Mouse (Mus musculus) heart, adult 18-20 months (tissue): ENCODE measurements around the gene Alg12. TPM values are rescaled to one million over a fixed set of nuclear protein-coding genes. Genes with fewer than 3 reads are reported as not detected.

Experiments used
- DNase-seq, 2 experiments: peaks; one replicate each; pipeline ENCODE4 v3.0.0; 2021 to 2022; ENCODE audit warnings: mixed read lengths in 1 of 2
- long read RNA-seq, 2 experiments: library from polyadenylated mRNA; stranded (forward); transcript quantifications; one replicate each; pipeline ENCODE4 v2.0.0; 2021
- total RNA-seq, 2 experiments: library from RNA; stranded (reverse); gene quantifications; 2 replicates each; pipeline ENCODE4 v1.2.3; 2021

Alg12 gene
- total RNA-seq, result 1 to 10 TPM; 8.3 to 8.8 TPM
- long read RNA-seq, experiment 1, partial matches to known transcripts, result 0 of 4 reads
- long read RNA-seq, experiment 1, other reads (novel, unspliced or antisense), result 0 of 4 reads
- long read RNA-seq, experiment 2, partial matches to known transcripts, result 0 of 3 reads
- long read RNA-seq, experiment 2, other reads (novel, unspliced or antisense), result 1 of 3 reads

DNA sequence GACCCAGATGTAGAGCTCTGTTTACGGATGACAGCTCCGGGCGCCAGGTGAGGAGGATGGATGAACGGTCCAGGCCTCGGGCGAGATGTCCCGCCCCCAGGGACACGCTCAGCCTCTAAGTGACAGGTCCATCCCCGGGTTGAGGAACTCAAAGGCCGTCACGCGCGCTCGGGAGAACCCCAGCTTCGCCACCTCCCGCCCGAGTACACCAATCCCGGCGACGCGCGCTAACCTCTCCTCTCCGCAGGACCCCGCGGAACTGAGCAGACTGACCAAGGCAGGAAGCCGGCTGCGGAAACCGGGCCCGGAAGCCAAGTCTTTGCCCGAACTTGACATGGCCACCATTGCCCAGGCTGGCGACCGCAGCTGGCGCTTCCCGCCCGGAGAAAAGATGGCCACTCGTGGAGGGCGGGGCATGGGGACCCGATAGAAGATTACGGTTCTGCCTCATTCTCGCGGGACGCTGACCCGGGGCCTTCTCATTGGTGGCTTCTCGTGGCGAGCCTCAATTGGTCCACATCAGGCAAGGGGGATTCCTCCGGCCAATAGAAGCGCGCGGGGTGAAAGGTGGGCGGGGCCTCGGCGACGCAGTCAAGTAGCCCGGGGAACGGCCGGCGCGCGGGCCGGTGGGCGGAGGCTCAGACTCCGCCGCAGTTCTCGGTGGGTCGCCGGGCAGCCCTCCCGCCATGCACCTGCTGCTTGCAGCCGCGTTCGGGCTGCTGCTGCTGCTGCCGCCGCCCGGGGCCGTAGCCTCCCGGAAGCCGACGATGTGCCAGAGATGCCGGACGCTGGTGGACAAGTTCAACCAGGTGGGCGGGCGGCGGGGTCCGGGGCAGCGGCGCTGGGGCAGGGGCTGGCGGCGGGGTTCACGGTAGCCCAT is at the start of gene Alg12, which contains the start of gene Creld2:
TSS of gene Alg12 (minus strand) at position 293 of the 880 bp plus-strand sequence.
TSS of gene Creld2 (plus strand) at position 621 of the 880 bp plus-strand sequence.
- peak; percentile 100 for DNase-seq

DNA sequence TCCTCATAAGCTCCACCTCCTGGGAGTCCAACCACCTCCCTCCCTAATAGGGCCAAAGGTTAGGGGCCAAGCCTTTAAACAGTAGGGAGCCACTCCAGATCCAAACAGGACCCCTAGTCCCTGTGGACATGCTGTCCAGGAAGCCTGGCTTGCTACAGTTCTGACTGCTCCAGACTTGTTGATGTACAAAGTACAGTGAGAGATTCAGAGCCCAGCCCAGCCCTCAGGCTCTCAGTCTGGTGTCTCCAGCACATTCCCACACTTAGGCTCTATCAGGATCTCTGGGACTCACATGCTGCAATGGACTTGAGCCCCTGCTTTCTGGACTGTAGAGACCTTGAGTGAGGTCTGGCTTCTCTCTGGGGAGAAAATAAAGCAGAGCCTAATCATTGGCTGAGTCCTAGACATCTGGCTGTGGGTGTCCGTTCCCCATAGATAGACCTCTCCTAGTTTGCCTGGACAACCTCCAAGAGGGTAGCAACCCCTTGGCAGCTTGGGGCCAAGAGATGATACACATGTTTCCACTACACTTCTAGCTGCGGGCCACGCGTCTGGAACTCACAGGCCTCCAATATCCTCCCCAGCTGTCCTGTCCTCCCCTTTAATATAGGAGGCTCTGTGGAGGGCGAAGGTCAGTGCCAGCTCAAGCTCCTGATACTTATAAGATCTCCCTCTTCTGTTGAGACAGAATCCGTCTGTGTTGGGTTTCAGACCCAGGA is 49.1 kb upstream of the Alg12 start:
- DNase-seq, result peak; percentile 84 to 91

DNA sequence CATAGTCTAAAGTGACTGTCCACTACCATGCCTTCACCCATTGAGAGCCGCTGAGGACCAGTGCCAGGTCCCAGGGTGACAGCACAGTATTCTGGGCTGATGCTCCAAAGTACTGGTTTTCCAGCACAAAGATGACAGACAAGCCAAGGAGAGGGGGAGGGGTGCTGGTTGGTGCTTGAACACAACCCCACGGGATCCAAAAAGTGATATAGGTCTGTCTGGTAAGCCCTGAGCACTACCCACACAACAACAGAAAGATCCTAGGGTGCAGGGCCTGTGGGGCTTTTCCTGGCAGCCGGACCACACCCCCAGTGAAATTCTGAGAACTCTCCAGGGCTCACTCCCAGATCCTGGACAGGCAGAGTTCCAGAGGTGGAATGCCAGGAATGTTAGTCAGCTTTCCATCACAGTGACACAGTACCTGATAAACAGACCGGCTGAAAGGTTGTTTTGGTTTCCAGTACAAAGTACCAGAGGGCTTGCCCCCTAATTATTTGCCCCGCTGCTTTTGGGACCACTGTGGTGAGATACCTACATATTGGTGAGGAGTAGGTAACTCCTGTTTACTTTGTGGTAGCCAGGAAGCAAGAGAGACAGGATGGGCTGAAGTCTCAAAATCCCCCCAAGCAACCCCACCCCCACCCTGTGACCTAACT is 48.4 kb upstream of the Alg12 start:
- peak; percentile 92 to 93 for DNase-seq

DNA sequence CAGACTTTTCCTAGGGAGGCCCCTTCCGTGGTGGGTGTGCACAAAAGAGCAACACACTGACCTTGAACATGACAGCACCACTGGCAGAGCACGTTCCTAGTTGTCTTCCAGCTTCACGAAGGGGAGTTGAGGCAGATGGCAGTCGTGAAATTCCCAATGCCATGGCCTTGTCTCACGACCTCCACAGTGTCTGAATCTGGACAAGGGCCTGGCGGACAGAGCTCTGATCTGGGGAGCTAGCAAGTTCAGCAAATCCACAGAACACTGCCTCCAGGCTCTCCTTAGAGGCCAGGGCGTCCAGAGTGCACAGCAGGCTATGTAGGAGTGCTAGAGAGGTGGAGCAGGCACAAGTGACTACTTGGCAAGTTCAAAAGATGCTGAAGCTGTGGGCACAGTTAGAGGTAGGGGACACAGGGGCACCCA is 47.8 kb upstream of the Alg12 start:
- no peak for DNase-seq

DNA sequence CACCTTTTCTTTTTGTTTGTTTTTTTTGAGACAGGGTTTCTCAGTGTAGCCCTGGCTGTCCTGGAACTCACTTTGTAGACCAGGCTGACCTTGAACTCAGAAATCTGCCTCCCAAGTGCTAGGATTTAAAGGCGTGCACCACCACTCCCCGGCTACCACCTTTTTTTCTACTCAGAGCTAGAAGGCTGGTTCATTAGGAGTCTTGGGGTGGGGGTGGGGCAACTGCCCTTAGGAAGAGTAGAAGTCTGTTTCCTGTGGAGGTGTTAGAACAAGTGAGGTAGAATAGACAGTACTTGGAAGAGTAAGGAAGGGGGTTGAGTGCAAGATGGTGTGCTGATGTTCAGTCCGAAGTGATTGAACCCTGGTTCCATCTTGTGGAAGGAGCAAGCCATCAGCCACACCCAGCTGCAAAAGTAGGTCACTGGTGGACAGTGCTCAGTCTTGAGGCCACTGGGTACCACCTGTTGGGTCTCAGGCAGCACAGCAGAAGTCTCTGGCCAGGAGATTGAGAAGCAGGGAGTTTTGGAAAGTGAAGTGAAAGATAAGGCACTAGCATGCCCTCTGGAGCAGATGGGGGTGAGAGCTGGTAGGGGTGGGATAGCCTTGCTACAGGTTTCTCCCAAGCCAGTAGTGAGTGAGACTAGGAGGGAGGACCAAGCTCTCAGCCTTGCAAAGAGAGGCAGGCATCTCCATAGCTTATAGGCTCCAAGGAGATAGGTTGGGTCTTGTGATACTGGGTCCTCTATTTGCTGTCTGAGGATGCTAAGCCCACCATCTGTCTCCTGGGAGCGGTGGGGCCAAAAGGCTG is 47.0 kb upstream of the Alg12 start:
- peak in 1 of 2 experiments; percentile 31 for DNase-seq

DNA sequence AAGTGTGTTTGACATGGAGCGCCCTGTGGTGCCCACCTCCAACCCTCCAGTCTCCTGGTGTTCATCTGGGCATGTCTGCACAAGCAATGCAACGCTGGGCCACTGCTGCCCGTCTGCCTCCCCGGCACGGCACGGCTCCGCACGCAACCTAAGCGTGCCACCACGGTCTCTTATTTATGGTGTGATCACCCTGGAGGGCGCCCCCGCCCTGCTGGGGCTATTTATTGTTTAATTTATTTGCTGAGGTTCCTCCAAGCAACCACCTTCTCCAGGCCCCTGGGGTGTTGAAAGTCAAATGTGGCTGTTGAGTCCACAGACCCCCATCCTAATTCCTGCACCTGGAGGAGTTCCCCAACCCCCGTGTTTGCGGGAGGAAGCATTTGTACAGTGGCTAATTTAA is 45.9 kb upstream of the Alg12 start:
- DNase-seq, result no peak

DNA sequence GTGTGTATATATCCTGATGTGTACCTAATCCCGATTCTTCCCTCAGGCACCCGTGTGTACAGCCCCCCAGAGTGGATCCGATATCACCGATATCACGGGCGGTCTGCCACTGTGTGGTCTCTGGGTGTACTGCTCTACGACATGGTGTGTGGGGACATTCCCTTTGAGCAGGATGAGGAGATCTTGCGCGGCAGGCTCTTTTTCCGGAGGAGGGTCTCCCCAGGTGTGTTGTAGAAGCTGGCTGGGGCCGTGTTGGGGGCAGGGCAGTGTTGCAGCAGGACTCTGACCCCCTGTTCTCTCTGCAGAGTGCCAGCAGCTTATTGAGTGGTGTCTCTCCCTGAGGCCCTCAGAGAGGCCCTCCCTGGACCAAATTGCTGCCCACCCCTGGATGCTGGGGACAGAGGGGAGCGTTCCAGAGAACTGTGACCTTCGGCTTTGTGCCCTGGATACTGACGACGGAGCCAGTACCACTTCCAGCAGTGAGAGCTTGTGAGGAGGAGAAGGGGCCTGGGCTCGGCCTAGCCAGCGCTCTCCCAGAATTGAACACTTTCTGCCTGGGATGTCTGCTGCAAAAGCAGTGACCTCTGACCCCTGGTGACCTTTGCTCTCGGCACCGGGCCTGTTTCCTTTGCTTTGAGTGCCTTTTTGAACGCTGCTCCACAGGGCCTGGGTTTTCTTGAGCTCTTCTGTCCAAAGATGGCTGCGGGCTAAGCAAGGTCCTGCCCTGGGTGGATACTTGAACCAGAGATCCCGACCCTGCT is 45.3 kb upstream of the Alg12 start:
- peak; percentile 54 to 71 for DNase-seq

DNA sequence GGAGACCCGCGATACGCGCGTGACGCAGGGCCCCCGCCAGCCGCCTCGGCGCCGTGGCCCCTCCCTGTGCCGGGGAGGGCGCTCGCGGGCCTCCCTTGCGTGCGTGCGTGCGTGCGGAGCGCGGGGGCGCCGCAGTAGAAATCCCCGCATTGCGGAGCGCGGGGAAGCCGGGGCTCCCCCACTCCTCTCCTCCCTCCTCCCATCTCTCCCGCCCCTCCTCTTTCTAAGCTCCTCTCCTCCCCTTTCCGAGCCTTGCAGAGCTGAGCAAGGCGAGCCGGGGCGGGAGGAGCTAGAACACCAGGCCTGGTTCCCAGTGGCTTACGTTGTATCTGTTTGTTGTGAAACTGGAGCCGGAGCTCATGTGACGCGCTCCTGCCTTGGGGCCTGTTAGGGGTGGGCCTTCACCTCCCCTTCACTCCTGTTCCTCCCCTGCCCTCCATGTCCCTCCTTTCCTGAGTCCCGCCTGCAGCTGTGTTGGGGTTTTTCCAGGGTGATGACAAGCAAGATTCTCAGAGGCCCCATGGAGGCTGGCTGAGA is 44.6 kb upstream of the Alg12 start:
- DNase-seq, result peak; percentile 95 to 98

DNA sequence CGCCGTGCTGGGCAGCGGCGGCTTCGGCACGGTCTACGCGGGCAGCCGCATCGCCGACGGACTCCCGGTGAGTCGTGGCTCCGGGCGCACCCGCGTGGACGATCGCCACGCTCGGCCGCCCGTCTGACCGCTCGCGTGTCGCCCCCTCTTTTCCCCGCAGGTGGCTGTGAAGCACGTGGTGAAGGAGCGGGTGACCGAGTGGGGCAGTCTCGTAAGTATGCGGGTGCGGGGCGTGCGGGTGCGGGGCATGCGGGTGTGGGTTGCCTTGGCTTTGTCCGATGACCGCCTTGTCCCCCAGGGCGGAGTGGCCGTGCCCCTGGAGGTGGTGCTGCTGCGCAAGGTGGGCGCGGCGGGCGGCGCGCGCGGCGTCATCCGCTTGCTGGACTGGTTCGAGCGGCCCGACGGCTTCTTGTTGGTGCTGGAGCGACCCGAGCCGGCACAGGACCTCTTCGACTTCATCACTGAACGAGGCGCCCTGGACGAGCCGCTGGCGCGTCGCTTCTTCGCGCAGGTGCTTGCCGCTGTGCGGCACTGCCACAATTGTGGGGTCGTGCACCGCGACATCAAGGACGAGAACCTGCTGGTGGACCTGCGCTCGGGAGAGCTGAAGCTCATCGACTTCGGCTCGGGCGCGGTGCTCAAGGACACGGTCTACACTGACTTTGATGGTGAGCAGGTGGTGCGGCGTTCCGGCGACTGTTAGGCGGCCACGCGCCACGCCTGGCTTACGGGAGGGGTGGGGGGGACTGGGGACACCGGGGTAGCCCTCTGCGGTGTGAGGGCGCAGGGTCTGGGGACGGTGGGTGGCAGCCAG is 44.0 kb upstream of the Alg12 start:
- DNase-seq, result peak; percentile 58 to 76

DNA sequence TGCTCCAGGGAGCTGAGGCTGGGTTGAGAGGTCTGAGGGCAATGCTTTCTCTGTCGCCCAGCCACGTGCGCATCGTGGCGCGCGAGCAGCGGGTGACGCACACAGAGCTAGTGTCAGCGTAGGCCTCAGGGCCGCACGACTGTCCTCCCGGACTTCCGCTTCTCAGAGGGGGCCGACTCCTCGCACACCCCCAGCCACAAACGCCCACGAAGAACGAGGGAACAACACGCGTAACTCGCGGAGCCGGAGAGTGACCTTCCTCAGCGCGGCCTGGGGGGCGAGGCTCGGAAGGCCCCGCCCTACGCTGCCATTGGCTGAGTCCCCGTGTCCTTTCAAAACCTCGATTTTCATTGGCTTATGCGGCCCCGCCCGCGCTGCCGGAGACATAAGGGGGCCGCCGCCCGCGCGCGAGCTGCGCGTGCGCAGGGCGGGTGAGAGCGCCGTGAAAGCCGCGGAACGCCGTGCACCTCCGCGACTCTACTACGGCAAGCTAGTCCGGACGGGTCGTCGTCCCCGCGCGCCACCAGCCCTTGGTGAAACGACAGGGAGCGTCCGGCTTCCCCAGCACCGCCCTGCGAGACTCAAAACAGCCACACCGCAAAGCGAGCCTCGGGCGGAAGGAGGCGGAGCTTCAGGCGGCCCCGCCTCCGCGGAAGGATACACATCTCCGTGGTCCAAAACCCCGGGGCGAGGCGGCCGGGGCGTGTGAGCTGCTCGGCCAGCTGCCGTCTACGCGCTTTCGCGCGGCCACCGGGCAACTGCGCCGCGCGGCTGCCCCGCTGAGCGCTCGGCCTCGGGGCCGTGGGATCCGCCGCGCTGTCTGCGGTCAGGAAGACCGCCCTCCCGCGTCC is 42.9 kb upstream of the Alg12 start, which contains the start of gene Pim3:
TSS of gene Pim3 (plus strand) at position 415 of the 851 bp plus-strand sequence.
- peak; percentile 97 to 99 for DNase-seq

DNA sequence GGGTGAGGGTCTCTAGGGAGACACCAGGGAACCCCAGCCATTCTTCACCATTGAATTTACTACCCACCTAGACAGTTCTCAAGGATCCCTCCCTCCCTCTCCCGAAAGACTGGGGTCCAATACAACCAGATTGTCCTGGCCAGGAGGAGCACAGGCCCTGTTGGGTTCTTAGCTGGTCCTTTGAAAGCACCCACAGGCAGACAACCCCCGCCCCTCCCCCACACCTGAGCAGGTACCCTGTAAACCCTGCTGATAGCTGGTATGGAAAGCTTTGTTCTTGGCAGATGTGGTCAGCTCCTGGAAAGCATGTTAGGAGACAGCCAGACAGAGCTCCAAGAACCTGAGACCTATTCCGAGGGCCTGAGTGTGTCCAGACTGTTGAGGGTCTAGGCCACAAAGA is 41.7 kb upstream of the Alg12 start:
- peak in 1 of 2 experiments; percentile 35 for DNase-seq

DNA sequence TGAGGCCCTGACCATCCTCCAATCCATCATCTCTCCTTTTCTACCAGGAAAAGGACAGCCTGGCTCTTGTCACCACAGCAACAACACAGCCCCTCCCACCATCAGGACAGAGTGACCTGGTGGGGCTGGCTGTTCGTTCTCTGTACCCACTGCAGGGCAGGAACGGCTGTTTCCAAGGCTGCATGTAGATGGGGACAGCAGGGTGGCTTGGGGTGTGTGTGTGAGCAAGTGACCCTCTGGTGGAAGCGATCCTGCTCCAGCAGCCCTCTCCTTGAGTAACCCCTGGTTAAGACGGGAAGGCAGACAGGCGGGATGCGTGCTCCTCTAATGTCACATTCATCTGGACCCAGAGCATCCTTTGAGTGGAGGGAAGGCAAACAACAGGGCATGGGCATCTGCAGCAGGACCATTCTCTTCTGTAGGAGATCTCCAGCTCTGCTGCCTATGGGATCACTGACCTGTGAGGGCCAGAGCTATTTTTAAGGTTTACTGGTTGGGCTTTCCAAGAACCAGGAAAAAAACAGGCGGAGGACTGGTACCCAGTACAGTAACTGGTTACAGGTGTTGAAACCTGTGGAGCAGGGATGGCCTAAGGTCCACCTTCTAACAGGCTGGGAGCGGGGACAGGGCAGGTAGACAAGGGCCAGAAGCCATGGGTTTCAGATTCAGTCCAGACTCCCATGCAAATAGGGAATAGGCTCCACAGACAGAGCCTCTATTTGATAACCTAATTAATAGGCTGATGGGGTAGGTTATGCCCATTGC is 40.3 kb upstream of the Alg12 start:
- peak in 1 of 2 experiments; percentile 23 for DNase-seq

DNA sequence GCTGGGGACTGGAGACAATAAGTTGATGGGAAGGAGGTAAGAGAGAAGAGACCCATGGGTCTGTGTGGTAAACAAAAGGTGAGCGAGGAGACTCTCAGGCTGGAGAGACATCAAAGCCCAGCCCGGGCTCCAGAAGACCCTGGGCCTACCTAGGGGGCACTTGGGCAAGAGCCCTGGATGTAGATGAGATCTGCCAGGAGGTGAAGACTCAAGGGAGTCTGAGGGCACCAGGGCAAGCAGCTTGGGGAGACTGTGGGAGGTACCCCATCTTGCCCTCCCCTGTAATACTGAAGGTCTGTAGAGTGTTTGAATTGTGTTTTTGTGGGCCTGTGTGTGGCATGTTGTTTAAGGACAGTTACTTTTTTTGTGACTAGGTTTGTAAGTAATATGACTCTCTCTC is 39.6 kb upstream of the Alg12 start:
- no peak for DNase-seq

DNA sequence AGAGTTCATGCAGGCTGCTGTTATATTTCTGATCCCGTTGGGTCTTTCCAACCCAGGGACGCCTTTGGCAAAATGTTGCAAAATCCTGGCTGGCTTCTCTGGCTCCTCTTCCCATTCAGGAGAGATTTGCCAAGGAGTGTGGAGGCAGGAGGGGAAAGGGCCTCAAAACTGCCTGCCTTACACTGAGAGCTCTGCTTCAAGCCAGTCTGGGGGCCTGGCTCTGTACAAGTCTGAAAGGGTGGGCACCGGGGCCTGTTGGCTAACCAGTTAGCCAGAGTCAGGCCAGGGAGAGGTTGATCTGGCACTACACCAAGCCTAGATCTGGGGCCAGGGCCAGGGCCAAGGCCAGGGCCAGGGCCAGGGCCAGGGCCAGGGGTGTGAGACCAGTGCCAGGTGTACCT is 39.0 kb upstream of the Alg12 start:
- DNase-seq, result peak; percentile 84 to 86

DNA sequence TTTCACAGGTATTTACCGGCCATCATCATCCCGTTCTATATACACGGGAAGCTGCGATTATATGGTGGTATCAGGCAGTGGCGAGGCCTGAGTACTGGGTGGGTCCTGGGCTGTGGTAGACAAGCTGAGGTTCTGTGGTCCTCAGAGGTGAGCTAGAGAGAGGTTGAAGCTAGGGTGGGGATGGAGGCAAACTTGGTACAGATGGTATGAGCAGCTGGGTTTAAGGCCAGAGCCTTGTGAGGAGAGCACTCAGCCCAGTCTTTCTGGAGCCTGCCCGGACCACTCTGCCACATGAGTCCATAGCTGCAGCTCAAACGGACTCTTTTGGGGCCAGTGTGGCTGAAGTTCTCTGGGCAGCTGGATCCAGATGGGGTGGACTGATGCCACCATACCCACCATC is 38.2 kb upstream of the Alg12 start:
- DNase-seq, result no peak

DNA sequence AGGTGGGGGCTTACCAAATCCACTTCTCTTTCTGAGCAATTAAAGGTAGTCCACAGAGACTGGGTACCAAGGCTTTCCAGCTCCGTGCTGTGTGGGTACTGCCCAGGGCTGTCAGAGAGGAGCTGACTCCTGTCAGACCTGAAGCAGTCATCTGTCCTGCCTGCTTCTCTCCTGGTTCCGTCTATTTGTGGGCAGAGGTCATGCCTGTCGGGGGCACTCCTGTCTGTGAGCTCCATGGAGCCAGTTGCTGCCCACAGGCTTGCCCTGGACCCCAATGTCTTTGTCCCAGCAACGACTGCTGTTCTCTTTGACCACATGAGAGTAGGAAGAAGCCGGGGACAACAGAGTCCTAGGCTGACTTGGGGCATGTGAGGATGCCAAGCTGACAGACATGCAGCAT is 37.5 kb upstream of the Alg12 start:
- no peak for DNase-seq

DNA sequence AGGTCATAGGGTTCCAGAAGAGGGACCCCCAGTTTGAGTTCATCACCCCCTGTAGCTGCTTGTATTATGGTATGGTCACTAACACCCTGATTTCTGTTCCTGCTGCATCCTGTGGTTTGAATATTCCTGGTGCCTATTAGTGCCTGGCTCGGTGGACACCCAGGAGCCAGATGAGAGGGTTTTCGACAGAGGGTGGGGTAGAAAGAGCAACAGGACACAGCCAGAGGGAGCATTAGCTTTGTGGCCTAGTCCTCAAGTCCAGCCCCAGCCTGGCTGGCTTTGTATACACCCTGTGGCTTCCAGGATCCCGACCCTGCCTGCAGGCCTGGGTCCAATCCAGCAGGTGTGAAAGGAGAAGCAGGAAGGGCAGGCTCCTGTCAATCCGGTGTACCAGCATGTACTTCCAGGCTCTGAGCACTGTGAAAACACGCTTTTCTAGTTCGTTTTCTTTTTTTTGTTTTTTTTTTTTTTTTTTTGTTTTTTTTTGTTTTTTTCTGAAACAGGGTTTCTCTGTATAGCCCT is 36.8 kb upstream of the Alg12 start:
- DNase-seq, result no peak
